Mouse (Mus musculus): ENCODE measurements around the gene Cmtm7.
A peak's percentile ranks its signal among the peaks of the same experiment; 100 is the strongest.

The Cmtm7 gene

GRCm38 (mm10) chr9:114781526-114782212, at the start of gene Cmtm7:
Gene Cmtm7, minus strand, starts transcription at chr9:114781856.
- peak; percentile 51 to 52 for DNase-seq

- no peak for DNase-seq
These were observed 48.7 kb upstream of the Cmtm7 start for GRCm38 (mm10) chr9:114830351-114830750.

DNA sequence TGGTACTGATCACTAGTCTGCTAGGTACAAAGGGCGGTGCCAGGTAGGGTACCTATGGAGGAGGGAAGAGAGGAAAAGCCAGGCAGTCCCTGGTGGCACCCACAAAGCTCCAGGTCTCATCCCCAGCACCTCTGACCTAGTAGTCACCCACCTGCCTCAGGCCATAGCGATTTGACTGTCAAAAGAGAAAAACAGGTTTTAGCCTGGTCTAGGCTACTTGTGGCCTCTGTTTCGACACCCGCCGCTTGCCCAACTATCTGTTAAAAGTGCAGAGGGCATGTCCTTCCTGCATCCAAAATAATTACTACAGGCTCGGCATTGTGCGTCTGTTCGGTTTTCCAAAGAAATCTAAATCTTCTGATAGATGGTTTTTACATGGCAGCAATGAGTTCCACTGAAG, 48.0 kb upstream of the Cmtm7 start:
- no peak for DNase-seq

DNA sequence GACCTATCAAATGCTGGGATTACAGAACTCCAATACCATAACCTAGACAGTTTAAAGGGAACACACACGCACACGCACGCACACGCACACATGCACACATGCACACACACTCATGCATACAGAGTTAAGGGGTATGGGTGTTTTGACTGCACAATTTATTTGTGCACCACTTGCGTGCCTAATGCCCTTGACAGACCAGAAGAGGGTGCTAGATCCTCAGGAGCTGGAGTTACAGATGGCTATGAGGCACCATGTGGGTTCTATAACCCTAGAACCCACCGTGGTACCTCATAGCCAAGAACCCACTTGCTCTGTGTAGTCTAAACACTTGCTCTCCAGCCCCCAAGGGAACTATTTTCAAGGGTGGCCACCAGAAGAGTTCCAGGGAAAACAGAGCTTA, 46.7 kb upstream of the Cmtm7 start:
- DNase-seq = no peak

GRCm38 (mm10) chr9:114827242-114827852, 45.7 kb upstream of the Cmtm7 start:
- DNase-seq = no peak

DNA sequence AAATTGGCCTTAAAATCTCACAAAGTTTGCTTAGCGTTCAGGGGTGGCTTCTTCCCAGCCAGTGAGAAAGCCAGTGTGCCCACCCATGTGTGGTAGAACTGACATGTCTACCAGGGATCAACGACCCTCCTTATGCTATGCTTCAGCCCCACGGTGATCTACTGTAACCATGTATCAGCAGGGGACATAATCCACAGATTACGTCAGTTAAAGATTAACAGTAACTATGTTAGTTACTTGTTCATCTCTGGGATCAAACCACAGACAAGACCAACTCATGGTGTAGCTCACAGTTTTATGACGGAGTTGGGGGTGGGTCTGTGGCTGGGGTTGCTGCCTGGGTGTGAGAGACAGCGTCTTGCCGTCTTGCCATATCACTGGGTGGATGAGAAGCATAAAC, 42.5 kb upstream of the Cmtm7 start:
- DNase-seq = no peak

DNA sequence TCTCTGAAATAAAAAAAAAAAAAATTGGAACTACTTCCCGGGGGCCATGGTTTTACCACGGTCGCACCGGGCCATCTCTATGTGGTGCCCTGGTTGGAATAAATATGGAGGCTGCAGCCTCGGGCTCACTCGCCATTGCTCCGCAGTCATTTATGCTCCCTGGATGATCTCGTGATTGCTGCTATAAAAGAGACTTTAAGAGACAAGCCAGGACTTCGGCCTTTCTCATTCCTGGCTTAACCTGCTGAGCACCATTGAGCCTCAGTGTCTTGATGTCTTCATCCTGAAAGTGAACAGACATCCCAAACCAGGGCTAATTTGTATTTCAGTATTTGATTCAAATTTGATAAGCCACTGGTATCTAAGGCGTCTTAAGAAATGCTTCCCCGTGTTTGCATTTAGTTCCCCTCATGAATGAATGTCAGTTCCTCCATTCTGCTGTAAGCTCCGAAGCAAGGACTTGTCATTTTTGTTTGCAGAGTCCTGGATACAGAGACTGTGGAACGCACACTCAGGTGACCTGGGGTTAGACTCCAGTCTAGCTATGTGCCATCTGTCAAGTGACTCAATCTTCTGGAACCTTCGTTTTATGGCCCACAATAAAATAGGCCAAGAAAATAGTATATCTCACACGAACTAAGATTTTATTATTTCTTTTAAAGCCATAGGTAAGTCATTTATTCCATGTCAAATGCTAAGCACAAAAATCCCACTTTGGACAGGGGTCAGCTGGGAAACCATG, 40.1 kb upstream of the Cmtm7 start:
- no peak for DNase-seq

DNA sequence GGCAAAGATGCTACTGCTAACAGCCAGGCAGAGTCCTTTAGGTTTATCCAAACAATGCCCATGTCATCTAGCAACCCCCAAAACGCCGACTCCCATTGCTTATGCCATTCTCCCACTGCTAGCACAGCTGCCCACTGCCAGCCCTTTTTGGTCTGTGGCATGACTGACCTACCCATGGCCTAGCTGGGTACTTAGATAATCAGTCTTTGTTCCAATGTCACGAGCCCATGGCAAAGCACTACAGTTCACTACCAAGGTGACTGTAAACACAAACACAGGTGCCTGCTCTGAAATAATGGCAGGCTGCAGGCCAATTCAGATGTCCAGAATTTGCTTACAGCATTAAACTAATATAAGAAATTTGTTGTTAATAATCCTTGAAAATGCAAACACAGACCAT, 37.3 kb upstream of the Cmtm7 start:
- DNase-seq = no peak

DNA sequence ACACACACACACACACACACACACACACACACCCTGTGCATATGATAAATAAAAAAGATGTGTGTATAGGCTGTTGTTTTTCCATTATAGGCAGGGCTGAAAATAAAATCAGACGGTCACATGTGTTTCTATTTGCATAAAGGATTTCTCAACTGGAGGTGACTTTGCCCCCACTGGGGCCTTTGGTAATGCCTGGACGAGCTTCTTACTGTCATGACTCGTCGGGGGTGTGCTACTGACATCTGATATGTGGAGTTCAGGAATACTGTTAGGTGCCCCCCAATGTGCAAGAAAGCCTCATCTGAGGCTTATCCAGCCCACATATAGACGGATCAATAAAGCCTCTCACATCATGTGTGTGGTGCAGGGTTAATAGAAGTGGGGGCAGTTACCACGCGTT, 35.4 kb upstream of the Cmtm7 start:
- no peak for DNase-seq

GRCm38 (mm10) chr9:114816121-114816520, 34.5 kb upstream of the Cmtm7 start:
- no peak for DNase-seq

DNA sequence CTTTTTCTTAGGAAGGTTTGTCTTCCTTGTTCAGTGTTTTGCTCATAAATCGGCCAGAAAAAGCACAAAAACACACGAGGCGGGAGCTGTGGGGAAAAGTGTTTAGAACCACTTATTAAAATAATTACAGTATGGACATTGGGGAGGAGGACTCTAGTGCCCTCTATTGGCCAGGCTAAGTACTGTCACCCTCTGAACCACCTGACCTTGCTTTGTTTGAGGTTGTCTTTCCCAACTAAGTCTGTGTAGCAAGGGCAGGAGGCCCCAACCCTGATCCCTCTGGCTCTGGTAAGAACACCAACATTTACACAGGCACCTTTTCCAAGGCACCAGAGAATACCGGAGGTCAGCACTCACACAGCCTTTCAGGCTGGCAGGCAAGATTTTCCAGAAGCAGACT, 33.7 kb upstream of the Cmtm7 start:
- peak; percentile 33 to 56 for DNase-seq

GRCm38 (mm10) chr9:114812001-114812400, 30.3 kb upstream of the Cmtm7 start:
- DNase-seq = no peak

DNA sequence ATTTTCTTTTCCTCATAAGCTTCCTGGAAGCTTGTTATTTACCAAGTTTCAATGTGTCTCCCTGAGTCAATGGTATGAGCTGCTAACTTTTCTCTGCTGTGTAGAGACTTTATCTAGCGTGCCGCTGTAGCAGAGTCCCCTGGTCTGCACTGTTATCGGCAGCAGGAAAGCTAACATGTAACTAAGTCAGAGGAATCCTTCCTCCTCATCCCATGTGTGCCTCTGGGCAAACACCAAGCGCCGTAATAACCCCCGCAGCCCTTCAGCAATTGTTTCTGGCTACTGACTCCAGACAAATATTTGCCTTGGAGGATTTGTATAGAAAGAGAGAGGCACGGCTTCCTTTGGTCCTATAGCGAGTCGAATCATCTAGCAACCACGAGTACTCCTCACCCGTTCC, 29.2 kb upstream of the Cmtm7 start:
- DNase-seq = no peak

- no peak for DNase-seq
These were observed 27.0 kb upstream of the Cmtm7 start for GRCm38 (mm10) chr9:114808671-114809070.

DNA sequence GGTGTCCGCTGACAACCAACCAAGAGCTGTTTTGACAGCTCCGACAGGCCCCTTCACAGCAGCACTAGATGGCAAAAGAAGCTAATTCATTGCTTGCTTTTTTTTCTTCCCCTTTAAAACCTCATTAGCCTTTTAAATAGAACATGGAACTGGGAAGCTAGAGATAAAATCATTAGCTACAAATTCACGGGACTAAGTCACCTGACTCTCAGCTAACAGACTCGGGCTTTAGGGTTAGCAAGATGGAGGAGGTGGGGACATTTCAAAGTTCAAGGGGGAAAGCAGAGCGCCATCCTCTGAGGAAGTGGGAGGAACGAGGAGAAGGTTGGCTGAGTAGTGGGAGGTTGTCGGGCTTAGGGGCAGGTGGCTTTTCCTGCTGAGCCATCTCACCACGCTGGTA, 25.6 kb upstream of the Cmtm7 start:
- DNase-seq = no peak

GRCm38 (mm10) chr9:114805151-114805671, 23.6 kb upstream of the Cmtm7 start:
- DNase-seq = no peak

- no peak for DNase-seq
These were observed 20.5 kb upstream of the Cmtm7 start for GRCm38 (mm10) chr9:114802191-114802590.

GRCm38 (mm10) chr9:114801301-114801700, 19.6 kb upstream of the Cmtm7 start:
- DNase-seq = no peak

- no peak for DNase-seq
These were observed 17.9 kb upstream of the Cmtm7 start for GRCm38 (mm10) chr9:114799498-114800107.

GRCm38 (mm10) chr9:114798845-114799244, 17.2 kb upstream of the Cmtm7 start:
- DNase-seq = no peak

GRCm38 (mm10) chr9:114797329-114798004, 15.8 kb upstream of the Cmtm7 start:
- peak; percentile 82 to 83 for DNase-seq

DNA sequence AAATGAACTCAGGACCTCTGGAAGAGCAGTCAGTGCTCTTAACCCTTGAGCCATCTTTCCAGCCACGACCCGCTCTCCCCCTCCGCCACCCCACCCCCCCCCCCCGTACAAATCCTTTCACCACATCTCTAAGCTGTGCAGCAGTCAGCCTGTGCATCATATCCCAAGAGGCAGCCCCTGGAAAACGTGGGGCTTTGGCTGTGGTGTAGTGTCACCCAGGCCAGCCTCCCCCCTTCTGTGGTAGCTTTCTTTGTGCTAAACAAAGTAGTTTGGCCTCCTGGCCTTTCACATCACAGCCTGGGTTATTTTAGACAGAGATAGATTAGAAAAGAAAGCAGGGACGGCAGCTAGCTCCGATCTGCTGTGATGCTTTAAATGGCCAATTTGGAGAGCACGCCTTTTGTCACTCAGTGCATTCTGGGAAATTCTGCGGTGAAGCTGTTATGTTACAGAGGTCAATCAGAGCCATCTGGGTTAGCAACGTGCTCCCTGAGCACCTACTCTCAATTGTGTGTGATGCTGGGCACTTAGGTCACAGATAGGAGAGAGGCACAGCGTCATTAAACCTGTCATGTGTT, 14.9 kb upstream of the Cmtm7 start:
- DNase-seq = no peak

GRCm38 (mm10) chr9:114794491-114794890, 12.8 kb upstream of the Cmtm7 start:
- DNase-seq = no peak

Measured in cerebellum, adult 18-20 months (tissue).